Mouse (Mus musculus) intestine, embryonic 14.5 days (tissue): Measurements from ENCODE around the gene BC049730. TPM values are rescaled to one million over a fixed set of nuclear protein-coding genes. Genes with fewer than 3 reads are reported as not detected.

Experiments used
- ATAC-seq: fragments of 200-750 bp; cut with Nextera tagmentation; replicated peaks from 2 replicates; pipeline ENCODE4 v1.8.0; 2017; ENCODE audit warnings: low read depth, moderate number of reproducible peaks, moderate TSS enrichment, moderate library complexity; ENCODE audit not compliant: low FRiP score, low TSS enrichment
- DNase-seq: peaks from one replicate; pipeline ENCODE4 v3.0.0-alpha.2; 2018; ENCODE audit warnings: low spot score
- H3K27ac ChIP-seq: fragments of 300-500 bp; sonication (generic); 2 replicates; pipeline ENCODE4 v1.5.1; 2014; ENCODE audit warnings: low read depth, mild to moderate bottlenecking, control low read depth
- H3K27me3 ChIP-seq: fragments of 300-500 bp; sonication (generic); replicated peaks from 2 replicates; pipeline ENCODE4 v1.6.1; 2014; ENCODE audit warnings: low read length, control low read depth; ENCODE audit not compliant: control insufficient read depth, insufficient read depth
- H3K36me3 ChIP-seq: fragments of 300-500 bp; sonication (generic); 2 replicates; pipeline ENCODE4 v1.6.1; 2014; ENCODE audit warnings: low read length, control low read depth; ENCODE audit not compliant: control insufficient read depth, insufficient read depth
- H3K4me1 ChIP-seq: fragments of 300-500 bp; sonication (generic); replicated peaks from 2 replicates; pipeline ENCODE4 v1.6.1; 2014; ENCODE audit warnings: low read length, control low read depth, mixed read lengths; ENCODE audit not compliant: control insufficient read depth, insufficient read depth
- H3K4me2 ChIP-seq: fragments of 300-500 bp; sonication (generic); 2 replicates; pipeline ENCODE4 v1.6.1; 2014; ENCODE audit warnings: low read length
- H3K4me3 ChIP-seq: fragments of 300-500 bp; sonication (generic); 2 replicates; pipeline ENCODE4 v1.5.1; 2014; ENCODE audit warnings: low read depth, low read length, control low read depth, mixed read lengths
- H3K9ac ChIP-seq: fragments of 300-500 bp; sonication (generic); 2 replicates; pipeline ENCODE4 v1.6.1; 2014; ENCODE audit warnings: mild to moderate bottlenecking, low read length
- H3K9me3 ChIP-seq: fragments of 300-500 bp; sonication (generic); 2 replicates; pipeline ENCODE4 v1.6.1; 2016; ENCODE audit warnings: low read length, control low read depth; ENCODE audit not compliant: control insufficient read depth
- WGBS: fragments of 180-500 bp; shearing (Covaris S2); extraction: QIAGEN DNeasy Blood & Tissue Kit; methylation state at CpG from one replicate; pipeline ENCODE4 v1.1.7; 2014; 5-methylcytosine and 5-hydroxymethylcytosine counted together
- polyA plus RNA-seq: library from polyadenylated mRNA; unstranded; fragments of >200 nt; fragmentation: Nextera tagmentation; extraction: Ambion mirVana; gene quantifications from 2 replicates; pipeline ENCODE4 v1.2.1, GENCODE M21; 2014

Gene BC049730
- polyA plus RNA-seq = not detected in 2 replicates

- 91% methylated on average over 14 of the region's 14 CpGs for WGBS
- Histone ChIP-seq H3K27me3 (no peaks in the 10 kb centered on the region), H3K9ac (no peak within 1 kb of the TSS), H3K4me3 (no peak within 1 kb of the TSS), H3K36me3 (no peaks in the 10 kb centered on the region), H3K4me1 (no peaks in the 10 kb centered on the region), H3K27ac (no peak within 1 kb of the TSS), H3K9me3 (no peaks in the 10 kb centered on the region), H3K4me2 (no peak within 1 kb of the TSS)
- no peak for DNase-seq
- no peak for ATAC-seq
Observed at GRCm38 (mm10) chr7:24708832-24709292, at the start of gene BC049730. BC049730 (plus strand) TSS chr7:24709242.

- Histone ChIP-seq H3K9ac (no peak overlapping the region), H3K4me1 (peaks cover 9% of the 10 kb centered on the region; the same call in 1 of the 2 replicates), H3K4me2 (no peak overlapping the region), H3K36me3 (no peaks in the 10 kb centered on the region), H3K4me3 (no peak overlapping the region), H3K27me3 (no peaks in the 10 kb centered on the region), H3K9me3 (no peaks in the 10 kb centered on the region), H3K27ac (no peak overlapping the region)
- 34% methylated on average over 12 of the region's 12 CpGs for WGBS
- DNase-seq (no peak), ATAC-seq (no peak)
Observed at GRCm38 (mm10) chr7:24659737-24660357, 49.2 kb upstream of the BC049730 start.

GRCm38 (mm10) chr7:24661118-24661904, 47.7 kb upstream of the BC049730 start:
- no peaks in the 10 kb centered on the region for H3K9me3 ChIP-seq
- no peaks in the 10 kb centered on the region for H3K36me3 ChIP-seq
- H3K27me3 ChIP-seq = no peaks in the 10 kb centered on the region
- ATAC-seq = no peak
- no peak overlapping the region for H3K4me3 ChIP-seq
- 60% methylated on average over 17 of the region's 17 CpGs for WGBS
- peaks cover 9% of the 10 kb centered on the region; the same call in 1 of the 2 replicates for H3K4me1 ChIP-seq
- no peak overlapping the region for H3K9ac ChIP-seq
- H3K27ac ChIP-seq = no peak overlapping the region
- no peak for DNase-seq
- H3K4me2 ChIP-seq = no peak overlapping the region

- Histone ChIP-seq H3K27me3 (no peaks in the 10 kb centered on the region), H3K9ac (no peak overlapping the region), H3K27ac (no peak overlapping the region), H3K36me3 (no peaks in the 10 kb centered on the region), H3K4me1 (peaks cover 9% of the 10 kb centered on the region; the same call in 1 of the 2 replicates), H3K9me3 (no peaks in the 10 kb centered on the region), H3K4me3 (no peak overlapping the region), H3K4me2 (no peak overlapping the region)
- WGBS = 15% methylated on average over 8 of the region's 8 CpGs
- DNase-seq (peak; percentile 95), ATAC-seq (peak; percentile 44)
Observed at GRCm38 (mm10) chr7:24662575-24662974, 46.5 kb upstream of the BC049730 start.

- Histone ChIP-seq H3K4me2 (no peak overlapping the region), H3K4me1 (peaks cover 9% of the 10 kb centered on the region; the same call in 1 of the 2 replicates), H3K9me3 (no peaks in the 10 kb centered on the region), H3K4me3 (no peak overlapping the region), H3K36me3 (no peaks in the 10 kb centered on the region), H3K9ac (no peak overlapping the region), H3K27me3 (no peaks in the 10 kb centered on the region), H3K27ac (no peak overlapping the region)
- ATAC-seq = no peak
- 43% methylated on average over 8 of the region's 8 CpGs for WGBS
- no peak for DNase-seq
Observed at GRCm38 (mm10) chr7:24664301-24664700, 44.7 kb upstream of the BC049730 start.

- no peak overlapping the region for H3K4me2 ChIP-seq
- no peaks in the 10 kb centered on the region for H3K9me3 ChIP-seq
- no peak for DNase-seq
- no peaks in the 10 kb centered on the region for H3K27me3 ChIP-seq
- H3K27ac ChIP-seq = no peak overlapping the region
- peaks cover 4% of the 10 kb centered on the region; the same call in 1 of the 2 replicates for H3K4me1 ChIP-seq
- H3K36me3 ChIP-seq = no peaks in the 10 kb centered on the region
- H3K9ac ChIP-seq = no peak overlapping the region
- no peak for ATAC-seq
- WGBS = 74% methylated on average over 9 of the region's 9 CpGs
- no peak overlapping the region for H3K4me3 ChIP-seq
Observed at GRCm38 (mm10) chr7:24664959-24665358, 44.1 kb upstream of the BC049730 start.

- Histone ChIP-seq H3K36me3 (no peaks in the 10 kb centered on the region), H3K9me3 (no peaks in the 10 kb centered on the region), H3K9ac (no peak overlapping the region), H3K4me2 (no peak overlapping the region), H3K27ac (no peak overlapping the region), H3K4me3 (no peak overlapping the region), H3K27me3 (no peaks in the 10 kb centered on the region), H3K4me1 (no peaks in the 10 kb centered on the region; the same call in 1 of the 2 replicates)
- DNase-seq = no peak
- 91% methylated on average over 23 of the region's 23 CpGs for WGBS
- no peak for ATAC-seq
Observed at GRCm38 (mm10) chr7:24671944-24672439, 37.0 kb upstream of the BC049730 start.

GRCm38 (mm10) chr7:24676575-24676974, 32.5 kb upstream of the BC049730 start, which contains the start of gene Tex101:
Tex101 (minus strand) TSS chr7:24676675.
- Histone ChIP-seq H3K9me3 (no peaks in the 10 kb centered on the region), H3K27me3 (no peaks in the 10 kb centered on the region), H3K27ac (no peak within 1 kb of the TSS), H3K9ac (no peak within 1 kb of the TSS), H3K4me1 (no peaks in the 10 kb centered on the region; the same call in 1 of the 2 replicates), H3K4me2 (no peak within 1 kb of the TSS), H3K4me3 (no peak within 1 kb of the TSS), H3K36me3 (no peaks in the 10 kb centered on the region)
- no peak for DNase-seq
- 86% methylated on average over 9 of the region's 9 CpGs for WGBS
- ATAC-seq = no peak
